Mouse (Mus musculus): ENCODE results near the gene Hbb-bh1. TPM values are rescaled to one million over a fixed set of nuclear protein-coding genes. Genes with fewer than 3 reads are reported as not detected.

Gene Hbb-bh1
- polyA plus RNA-seq, 1 experiment = not detected

GRCm38 (mm10) chr7:103792669-103793388 is 50.1 kb downstream of the Hbb-bh1 start:
- H3K9me3 ChIP-seq (replicated peaks; ENCODE audit: control insufficient read depth, insufficient read depth, low read length, poor library complexity, severe bottlenecking) = no peaks in the 10 kb centered on the region
- no peaks in the 10 kb centered on the region for H3K4me1 ChIP-seq (ENCODE audit: control insufficient read depth, insufficient read depth, low read length)
- H3K36me3 ChIP-seq (ENCODE audit: control insufficient read depth, insufficient read depth, low read length, poor library complexity, severe bottlenecking) = no peaks in the 10 kb centered on the region
- TF ChIP-seq POLR2A (IDR thresholded peaks at IDR 0.05; ENCODE audit: insufficient read depth, low read length) = no peak
- TF ChIP-seq EP300 (IDR thresholded peaks at IDR 0.05; ENCODE audit: insufficient read depth, low read depth, low read length) = no peak
- TF ChIP-seq CTCF (IDR thresholded peaks at IDR 0.05; ENCODE audit: low read depth, low read length) = peak; percentile 15
- H3K4me3 ChIP-seq (ENCODE audit: low read depth, low read length) = no peak overlapping the region
- no peak overlapping the region for H3K9ac ChIP-seq (ENCODE audit: low read depth, poor library complexity, severe bottlenecking)
- no peak overlapping the region for H3K27ac ChIP-seq (ENCODE audit: insufficient read depth, low read length)
- no peaks in the 10 kb centered on the region for H3K27me3 ChIP-seq (ENCODE audit: control insufficient read depth, insufficient read depth, low read length, poor library complexity, severe bottlenecking)

- H3K27me3 ChIP-seq (ENCODE audit: control insufficient read depth, insufficient read depth, low read length, poor library complexity, severe bottlenecking) = no peaks in the 10 kb centered on the region
- TF ChIP-seq POLR2A (IDR thresholded peaks at IDR 0.05; ENCODE audit: insufficient read depth, low read length) = no peak
- TF ChIP-seq CTCF (IDR thresholded peaks at IDR 0.05; ENCODE audit: low read depth, low read length) = no peak
- TF ChIP-seq EP300 (IDR thresholded peaks at IDR 0.05; ENCODE audit: insufficient read depth, low read depth, low read length) = no peak
- H3K9ac ChIP-seq (ENCODE audit: low read depth, poor library complexity, severe bottlenecking) = no peak within 1 kb of the TSS
- H3K4me1 ChIP-seq (ENCODE audit: control insufficient read depth, insufficient read depth, low read length) = no peaks in the 10 kb centered on the region
- no peaks in the 10 kb centered on the region for H3K9me3 ChIP-seq (replicated peaks; ENCODE audit: control insufficient read depth, insufficient read depth, low read length, poor library complexity, severe bottlenecking)
- no peak within 1 kb of the TSS for H3K4me3 ChIP-seq (ENCODE audit: low read depth, low read length)
- no peak within 1 kb of the TSS for H3K27ac ChIP-seq (ENCODE audit: insufficient read depth, low read length)
- H3K36me3 ChIP-seq (ENCODE audit: control insufficient read depth, insufficient read depth, low read length, poor library complexity, severe bottlenecking) = no peaks in the 10 kb centered on the region
These were observed 51.2 kb downstream of the Hbb-bh1 start, which contains the start of gene Olfr67 for GRCm38 (mm10) chr7:103791721-103792120. Gene Olfr67 (minus strand): TSS chr7:103791821.

Other genes starting within 250 kb of the Hbb-bh1 start
- not detected in 2 replicates for gene Olfr619, start 242.6 kb downstream of the Hbb-bh1 start, polyA plus RNA-seq (2011; ENCODE audit: insufficient read depth, insufficient read length, low read depth, missing spikeins)
- not detected in 2 replicates for gene Olfr620, start 230.6 kb downstream of the Hbb-bh1 start, polyA plus RNA-seq (2011; ENCODE audit: insufficient read depth, insufficient read length, low read depth, missing spikeins)
- not detected in 2 replicates for gene Olfr622, start 200.5 kb downstream of the Hbb-bh1 start, polyA plus RNA-seq (2011; ENCODE audit: insufficient read depth, insufficient read length, low read depth, missing spikeins)
- gene Olfr623, start 179.5 kb downstream of the Hbb-bh1 start, polyA plus RNA-seq (2011; ENCODE audit: insufficient read depth, insufficient read length, low read depth, missing spikeins) = not detected in 2 replicates
- gene Olfr624, start 172.0 kb downstream of the Hbb-bh1 start, polyA plus RNA-seq (2011; ENCODE audit: insufficient read depth, insufficient read length, low read depth, missing spikeins) = 0.13 TPM in 1 of 2 replicates, not detected in the other
- gene Olfr625-ps1, start 160.4 kb downstream of the Hbb-bh1 start, polyA plus RNA-seq (2011; ENCODE audit: insufficient read depth, insufficient read length, low read depth, missing spikeins) = not detected in 2 replicates
- 0.16 TPM in 1 of 2 replicates, not detected in the other for gene Olfr243, start 128.5 kb downstream of the Hbb-bh1 start, polyA plus RNA-seq (2011; ENCODE audit: insufficient read depth, insufficient read length, low read depth, missing spikeins)
- gene Olfr628, start 112.8 kb downstream of the Hbb-bh1 start, polyA plus RNA-seq (2011; ENCODE audit: insufficient read depth, insufficient read length, low read depth, missing spikeins) = not detected in 2 replicates
- gene Olfr629, start 98.2 kb downstream of the Hbb-bh1 start, polyA plus RNA-seq (2011; ENCODE audit: insufficient read depth, insufficient read length, low read depth, missing spikeins) = not detected in 2 replicates
- gene Olfr630, start 85.8 kb downstream of the Hbb-bh1 start, polyA plus RNA-seq (2011; ENCODE audit: insufficient read depth, insufficient read length, low read depth, missing spikeins) = not detected in 2 replicates
- not detected in 2 replicates for gene Olfr69, start 71.6 kb downstream of the Hbb-bh1 start, polyA plus RNA-seq (2011; ENCODE audit: insufficient read depth, insufficient read length, low read depth, missing spikeins)
- not detected in 2 replicates for gene Olfr68, start 63.5 kb downstream of the Hbb-bh1 start, polyA plus RNA-seq (2011; ENCODE audit: insufficient read depth, insufficient read length, low read depth, missing spikeins)
- gene Olfr67, start 51.3 kb downstream of the Hbb-bh1 start, polyA plus RNA-seq (2011; ENCODE audit: insufficient read depth, insufficient read length, low read depth, missing spikeins) = not detected in 2 replicates
- gene Hbb-bt, start 29.2 kb downstream of the Hbb-bh1 start, polyA plus RNA-seq (2011; ENCODE audit: insufficient read depth, insufficient read length, low read depth, missing spikeins) = 1.2 and 2.2 TPM in 2 replicates
- 3.5 TPM in 1 of 2 replicates, not detected in the other for gene Hbb-bs, start 15.1 kb downstream of the Hbb-bh1 start, polyA plus RNA-seq (2011; ENCODE audit: insufficient read depth, insufficient read length, low read depth, missing spikeins)
- gene Hbb-bh2, start 2.6 kb downstream of the Hbb-bh1 start, polyA plus RNA-seq (2011; ENCODE audit: insufficient read depth, insufficient read length, low read depth, missing spikeins) = not detected in 2 replicates
- 1.4 TPM in 1 of 2 replicates, not detected in the other for gene Hbb-y, start 10.1 kb upstream of the Hbb-bh1 start, polyA plus RNA-seq (2011; ENCODE audit: insufficient read depth, insufficient read length, low read depth, missing spikeins)
- gene Olfr66, start 43.1 kb upstream of the Hbb-bh1 start, polyA plus RNA-seq (2011; ENCODE audit: insufficient read depth, insufficient read length, low read depth, missing spikeins) = not detected in 2 replicates
- gene Olfr64, start 51.3 kb upstream of the Hbb-bh1 start, polyA plus RNA-seq (2011; ENCODE audit: insufficient read depth, insufficient read length, low read depth, missing spikeins) = not detected in 2 replicates
- not detected in 2 replicates for gene Olfr65, start 60.3 kb upstream of the Hbb-bh1 start, polyA plus RNA-seq (2011; ENCODE audit: insufficient read depth, insufficient read length, low read depth, missing spikeins)
- gene Olfr631, start 85.7 kb upstream of the Hbb-bh1 start, polyA plus RNA-seq (2011; ENCODE audit: insufficient read depth, insufficient read length, low read depth, missing spikeins) = not detected in 2 replicates
- not detected in 2 replicates for gene Olfr632, start 91.2 kb upstream of the Hbb-bh1 start, polyA plus RNA-seq (2011; ENCODE audit: insufficient read depth, insufficient read length, low read depth, missing spikeins)
- gene Olfr633, start 101.3 kb upstream of the Hbb-bh1 start, polyA plus RNA-seq (2011; ENCODE audit: insufficient read depth, insufficient read length, low read depth, missing spikeins) = not detected in 2 replicates
- gene Olfr635, start 128.0 kb upstream of the Hbb-bh1 start, polyA plus RNA-seq (2011; ENCODE audit: insufficient read depth, insufficient read length, low read depth, missing spikeins) = 0.08 and 0.13 TPM in 2 replicates
- gene Olfr638, start 155.6 kb upstream of the Hbb-bh1 start, polyA plus RNA-seq (2011; ENCODE audit: insufficient read depth, insufficient read length, low read depth, missing spikeins) = not detected in 2 replicates
- not detected in 2 replicates for gene Olfr639, start 174.1 kb upstream of the Hbb-bh1 start, polyA plus RNA-seq (2011; ENCODE audit: insufficient read depth, insufficient read length, low read depth, missing spikeins)
- not detected in 2 replicates for gene Olfr640, start 182.4 kb upstream of the Hbb-bh1 start, polyA plus RNA-seq (2011; ENCODE audit: insufficient read depth, insufficient read length, low read depth, missing spikeins)
- gene Olfr641, start 192.3 kb upstream of the Hbb-bh1 start, polyA plus RNA-seq (2011; ENCODE audit: insufficient read depth, insufficient read length, low read depth, missing spikeins) = not detected in 2 replicates
- gene Olfr642, start 209.5 kb upstream of the Hbb-bh1 start, polyA plus RNA-seq (2011; ENCODE audit: insufficient read depth, insufficient read length, low read depth, missing spikeins) = 0.14 TPM in 1 of 2 replicates, not detected in the other
- gene 4930516K23Rik, start 218.3 kb upstream of the Hbb-bh1 start, polyA plus RNA-seq (2011; ENCODE audit: insufficient read depth, insufficient read length, low read depth, missing spikeins) = not detected in 2 replicates
- not detected in 2 replicates for gene Olfr644, start 228.7 kb upstream of the Hbb-bh1 start, polyA plus RNA-seq (2011; ENCODE audit: insufficient read depth, insufficient read length, low read depth, missing spikeins)
- gene Olfr645, start 242.3 kb upstream of the Hbb-bh1 start, polyA plus RNA-seq (2011; ENCODE audit: insufficient read depth, insufficient read length, low read depth, missing spikeins) = not detected in 2 replicates

All from ES-Bruce4 (cell line).